ENCODE assay signal across 7 mouse cellular contexts in the genomic region with DNA sequence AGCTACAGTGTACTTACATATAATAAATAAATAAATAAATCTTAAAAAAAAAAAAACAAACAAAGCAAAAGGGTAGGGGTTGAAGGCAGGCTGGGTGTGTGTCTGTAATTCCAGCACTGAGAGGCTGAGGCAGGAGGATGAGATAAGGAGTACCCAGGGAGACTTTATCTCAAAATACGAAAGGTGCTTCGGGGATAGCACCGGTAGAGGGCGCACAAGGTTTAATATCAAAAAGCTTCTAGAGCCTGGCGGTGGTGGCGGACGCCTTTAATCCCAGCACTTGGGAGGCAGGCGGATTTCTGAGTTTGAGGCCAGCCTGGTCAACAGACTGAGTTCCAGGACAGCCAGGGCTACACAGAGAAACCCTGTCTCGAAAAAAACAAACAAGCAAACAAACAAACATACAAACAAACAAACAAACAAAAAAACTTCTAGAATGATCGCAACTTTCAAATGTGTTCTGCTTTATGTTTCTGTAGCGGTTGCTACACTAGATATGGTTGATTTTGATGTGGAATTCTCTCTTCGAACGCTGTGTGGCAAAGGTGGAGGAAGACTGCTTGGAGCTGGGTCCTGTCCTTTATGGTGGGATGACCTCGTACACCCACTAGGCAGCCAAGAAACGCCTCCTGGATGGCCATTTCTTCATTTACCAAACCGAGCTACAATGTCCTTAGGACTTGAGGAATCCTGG. TPM values are rescaled to one million over a fixed set of nuclear protein-coding genes. Genes with fewer than 3 reads are reported as not detected.
DNase-seq lines count a peak whose midpoint lies in the region; ATAC-seq lines count a peak whose summit lies in the region.

No protein-coding gene starts in this region.

- H3K9me3 ChIP-seq in intestine, embryonic 15.5 days, result no peaks in the 10 kb centered on the region
- H3K9me3 ChIP-seq in midbrain, embryonic 10.5 days (replicated peaks), result peaks cover 6% of the 10 kb centered on the region

- DNase-seq in adrenal gland, adult (ENCODE audit: inconsistent age in 2 of 2, low spot score in 1 of 2), result peak; percentile 81 to 94
- DNase-seq in embryo, embryonic 10.5 days (ENCODE audit: low spot score), result peak; percentile 95
- DNase-seq in gastrocnemius, postnatal 25 days, result peak; percentile 61
- peak; percentile 85 to 92 for DNase-seq in left cerebral cortex, postnatal 25 days (ENCODE audit: low spot score in 2 of 2)
- peak; percentile 81 for DNase-seq in midbrain, embryonic 10.5 days (ENCODE audit: low spot score)
- DNase-seq in right cerebral cortex, postnatal 4 days, result peak; percentile 91

- peak overlapping the region; percentile 91 for H3K4me2 ChIP-seq in intestine, embryonic 15.5 days (replicated peaks)

- peak overlapping the region; percentile 72 for H3K9ac ChIP-seq in intestine, embryonic 15.5 days

- no peaks in the 10 kb centered on the region for H3K27me3 ChIP-seq in intestine, embryonic 15.5 days (replicated peaks)
- no peaks in the 10 kb centered on the region for H3K27me3 ChIP-seq in midbrain, embryonic 10.5 days (ENCODE audit: low read depth, poor library complexity, severe bottlenecking)

- intact Hi-C loops in left cerebral cortex, postnatal 25 days (cut with DNase I), result no loop called here

- peak overlapping the region; percentile 88 for H3K27ac ChIP-seq in intestine, embryonic 15.5 days
- H3K27ac ChIP-seq in midbrain, embryonic 10.5 days (replicated peaks), result peak overlapping the region; percentile 99

- 3% methylated on average over 16 of the region's 16 CpGs for WGBS in intestine, embryonic 15.5 days
- 6% methylated on average over 16 of the region's 16 CpGs for whole genome bisulfite sequencing in midbrain, embryonic 10.5 days

- peak; percentile 37 for ATAC-seq in intestine, embryonic 15.5 days

- H3K36me3 ChIP-seq in intestine, embryonic 15.5 days, result no peaks in the 10 kb centered on the region
- peaks cover 24% of the 10 kb centered on the region for H3K36me3 ChIP-seq in midbrain, embryonic 10.5 days

- peak overlapping the region; percentile 66 for H3K4me3 ChIP-seq in intestine, embryonic 15.5 days (replicated peaks)
- H3K4me3 ChIP-seq in midbrain, embryonic 10.5 days, result peak overlapping the region; percentile 74

- H3K4me1 ChIP-seq in intestine, embryonic 15.5 days (replicated peaks), result peaks cover 3% of the 10 kb centered on the region; the same call in 1 of the 2 replicates
- H3K4me1 ChIP-seq in midbrain, embryonic 10.5 days, result peaks cover 14% of the 10 kb centered on the region

RNA-seq across cellular contexts. Expression of a gene that starts 0.8 kb away (rescaled TPM):
- total RNA-seq in gastrocnemius, postnatal 25 days (2021), result under 1 TPM; 0.41 to 0.48 TPM
- polyA plus RNA-seq in intestine, embryonic 15.5 days (2015; fragmentation: Nextera tagmentation; extraction: Ambion mirVana), result 0.74 and 0.90 TPM in 2 replicates
- 10 to 100 TPM in 1 of 2 experiments, 1 to 10 TPM in 1; 7.7 to 10.9 TPM for total RNA-seq in left cerebral cortex, postnatal 25 days (2021)
- 2.2 and 2.4 TPM in 2 replicates for polyA plus RNA-seq in midbrain, embryonic 10.5 days (2016; fragmentation: Nextera tagmentation; extraction: Ambion mirVana)

RNA-seq across cellular contexts. Expression of a gene that starts 1.0 kb away (rescaled TPM):
- 10 to 100 TPM; 14.3 to 15.8 TPM for total RNA-seq in gastrocnemius, postnatal 25 days (2021)
- polyA plus RNA-seq in intestine, embryonic 15.5 days (2015; fragmentation: Nextera tagmentation; extraction: Ambion mirVana), result 37.6 and 39.0 TPM in 2 replicates
- 10 to 100 TPM; 51.2 to 53.6 TPM for total RNA-seq in left cerebral cortex, postnatal 25 days (2021)
- 88.0 and 89.1 TPM in 2 replicates for polyA plus RNA-seq in midbrain, embryonic 10.5 days (2016; fragmentation: Nextera tagmentation; extraction: Ambion mirVana)

RNA-seq across cellular contexts. Expression of a gene that starts 12.7 kb away (rescaled TPM):
- 10 to 100 TPM; 67.1 to 72.6 TPM for total RNA-seq in gastrocnemius, postnatal 25 days (2021)
- 261 and 272 TPM in 2 replicates for polyA plus RNA-seq in intestine, embryonic 15.5 days (2015; fragmentation: Nextera tagmentation; extraction: Ambion mirVana)
- 100 to 1,000 TPM in 1 of 2 experiments, 10 to 100 TPM in 1; 97.8 to 100 TPM for total RNA-seq in left cerebral cortex, postnatal 25 days (2021)
- 252 and 279 TPM in 2 replicates for polyA plus RNA-seq in midbrain, embryonic 10.5 days (2016; fragmentation: Nextera tagmentation; extraction: Ambion mirVana)

RNA-seq across cellular contexts. Expression of a gene that starts 29.7 kb away (rescaled TPM):
- 10 to 100 TPM; 12.1 to 16.0 TPM for total RNA-seq in gastrocnemius, postnatal 25 days (2021)
- polyA plus RNA-seq in intestine, embryonic 15.5 days (2015; fragmentation: Nextera tagmentation; extraction: Ambion mirVana), result 18.7 and 19.4 TPM in 2 replicates
- total RNA-seq in left cerebral cortex, postnatal 25 days (2021), result 10 to 100 TPM; 71.7 to 71.8 TPM
- polyA plus RNA-seq in midbrain, embryonic 10.5 days (2016; fragmentation: Nextera tagmentation; extraction: Ambion mirVana), result 17.6 and 18.9 TPM in 2 replicates

RNA-seq across cellular contexts. Expression of a gene that starts 32.7 kb away (rescaled TPM):
- total RNA-seq in gastrocnemius, postnatal 25 days (2021), result 10 to 100 TPM; 20.4 to 21.7 TPM
- polyA plus RNA-seq in intestine, embryonic 15.5 days (2015; fragmentation: Nextera tagmentation; extraction: Ambion mirVana), result 27.4 and 29.9 TPM in 2 replicates
- total RNA-seq in left cerebral cortex, postnatal 25 days (2021), result 10 to 100 TPM; 42.5 to 47.7 TPM
- 46.6 and 49.0 TPM in 2 replicates for polyA plus RNA-seq in midbrain, embryonic 10.5 days (2016; fragmentation: Nextera tagmentation; extraction: Ambion mirVana)

Comparison
In these comparisons a context has a peak if more than half of its experiments do, and no peak if none do; other contexts are left out.
1. Peak in every context shown above with its lines: DNase-seq, ATAC-seq, H3K4me3 ChIP-seq and H3K27ac ChIP-seq.
2. RNA of a gene that starts 0.8 kb away (total RNA-seq): 7.7 to 10.9 TPM in left cerebral cortex, postnatal 25 days; 0.41 to 0.48 TPM in gastrocnemius, postnatal 25 days; every median in the first group is over 4 times any median in the second.